Mouse (Mus musculus): ENCODE results near the gene Zdhhc14.

DNA sequence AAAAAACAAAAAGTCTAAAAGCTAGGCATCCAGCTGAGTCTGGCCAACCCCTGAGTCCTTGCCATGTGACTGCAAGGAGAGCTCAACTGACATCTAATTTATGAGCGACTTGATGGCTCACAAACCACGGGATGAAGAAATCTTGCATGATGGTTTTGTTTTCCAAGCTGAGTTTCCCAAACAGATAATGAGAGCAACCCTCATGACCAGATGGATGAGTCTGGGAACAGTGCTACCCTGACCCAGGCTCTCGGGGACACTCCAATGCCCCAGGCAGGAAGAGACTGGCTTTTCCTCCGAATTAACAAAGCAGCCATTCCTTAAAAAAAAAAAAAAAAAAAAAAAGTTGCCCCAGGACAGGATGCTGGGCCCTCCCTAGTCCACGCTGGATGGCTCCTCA, 271.9 kb downstream of the Zdhhc14 start:
- TF ChIP-seq GATA1 (IDR thresholded peaks at IDR 0.05; ENCODE audit: low read length) (no peak), TAL1 (IDR thresholded peaks at IDR 0.05; ENCODE audit: low read length) (no peak)
